Mouse (Mus musculus) thymus, adult 2 months (tissue): Measurements from ENCODE around the gene St3gal4.

Source experiments
- CTCF ChIP-seq: fragments of 200-500 bp; IDR thresholded peaks from 2 replicates; pipeline ENCODE4 v1.5.1; 2012; ENCODE audit warnings: mild to moderate bottlenecking, control low read depth, low read length, moderate library complexity, borderline replicate concordance; ENCODE audit not compliant: control insufficient read depth, poor library complexity, insufficient read depth; ENCODE audit errors: extremely low read depth
- POLR2A ChIP-seq: fragments of 200-500 bp; IDR thresholded peaks from 2 replicates; pipeline ENCODE4 v1.6.1; 2012; ENCODE audit warnings: mild to moderate bottlenecking, low read length, control low read depth, moderate library complexity; ENCODE audit not compliant: control insufficient read depth, poor library complexity, insufficient read depth; ENCODE audit errors: extremely low read depth

GRCm38 (mm10) chr9:35092904-35093303 is 26.2 kb downstream of the St3gal4 start:
- no peak for TF ChIP-seq CTCF
- no peak for TF ChIP-seq POLR2A
